Mouse (Mus musculus) kidney, adult 18-20 months (tissue): ENCODE data around the gene Rslcan18.
"Not testable (repeated sequence)": the region's sequence is repeated elsewhere in the genome, so short reads cannot be mapped to it uniquely, and the experiment has no call there.

ENCODE experiments used
- DNase-seq: peaks from one replicate; pipeline ENCODE4 v3.0.0; 2021

Gene Rslcan18

DNA sequence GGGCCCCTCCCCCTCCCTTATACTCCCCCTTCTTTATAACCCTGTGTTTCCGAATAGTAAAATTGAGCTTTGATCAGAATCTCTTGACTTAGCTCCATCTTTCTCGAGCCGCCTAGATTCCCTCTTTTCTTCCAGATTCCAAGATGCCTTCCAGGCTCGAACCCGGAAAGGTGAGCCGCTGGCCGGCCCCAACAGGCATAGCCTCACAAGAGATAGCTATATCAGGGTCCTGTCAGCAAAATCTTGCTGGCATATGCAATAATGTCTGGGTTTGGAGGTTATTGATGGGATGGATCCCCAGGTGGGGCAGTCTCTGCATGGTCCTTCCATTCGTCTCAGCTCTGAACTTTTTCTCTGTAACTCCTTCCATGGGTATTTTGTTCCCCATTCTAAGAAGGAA is at the start of gene Rslcan18:
Gene Rslcan18, minus strand, starts transcription at position 101 of the 400 bp plus-strand sequence.
- not testable (repeated sequence) for DNase-seq

DNA sequence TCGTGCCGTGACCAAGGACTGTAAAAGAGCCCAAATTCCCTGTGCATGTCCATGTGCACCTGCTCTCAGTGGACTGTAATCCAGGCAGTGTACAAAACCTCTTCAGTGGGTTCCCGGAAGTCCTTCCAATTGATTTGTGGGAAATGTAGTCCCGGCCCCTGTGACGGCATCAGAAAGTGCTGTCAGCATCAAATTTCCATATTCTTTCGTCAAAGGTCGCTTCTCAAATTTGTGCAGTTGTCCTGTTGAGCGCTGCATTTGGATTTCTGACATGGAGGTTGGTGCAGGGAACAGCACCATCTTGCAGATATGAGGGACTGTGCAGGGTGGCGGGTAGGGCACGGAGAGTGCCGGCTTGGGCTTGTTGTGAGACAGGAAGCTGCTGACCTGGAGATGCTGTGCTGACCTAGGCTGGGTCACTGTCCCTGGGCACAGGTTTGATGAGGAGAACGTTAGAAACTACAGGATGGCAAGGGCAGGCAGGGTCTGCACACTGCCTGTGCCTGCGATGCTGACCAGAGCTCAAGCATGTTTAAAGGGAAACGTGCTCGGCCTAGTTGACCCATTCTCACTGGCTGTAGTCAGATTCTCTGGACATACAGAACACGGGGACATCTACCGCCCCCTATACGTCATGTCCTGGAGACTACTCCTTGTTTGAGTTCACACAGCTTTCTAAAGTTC is 12.1 kb upstream of the Rslcan18 start:
- peak; percentile 87 for DNase-seq

DNA sequence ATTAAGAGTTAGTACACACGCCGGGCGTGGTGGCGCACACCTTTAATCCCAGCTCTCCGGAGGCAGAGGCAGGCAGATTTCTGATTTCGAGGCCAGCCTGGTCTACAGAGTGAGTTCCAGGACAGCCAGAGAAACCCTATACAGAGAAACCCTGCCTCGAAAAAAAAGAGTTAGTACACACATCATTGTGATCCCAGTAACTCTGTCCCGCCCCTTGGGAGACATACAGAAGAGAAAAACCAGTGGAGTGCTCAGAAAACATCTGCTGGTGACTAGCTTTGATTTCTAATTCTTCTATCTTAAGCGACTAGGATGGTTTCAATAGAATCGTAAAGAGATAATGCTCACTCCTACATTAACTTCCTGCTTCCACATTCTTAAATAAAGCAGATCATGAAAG is 11.4 kb upstream of the Rslcan18 start:
- not testable (repeated sequence) for DNase-seq

DNA sequence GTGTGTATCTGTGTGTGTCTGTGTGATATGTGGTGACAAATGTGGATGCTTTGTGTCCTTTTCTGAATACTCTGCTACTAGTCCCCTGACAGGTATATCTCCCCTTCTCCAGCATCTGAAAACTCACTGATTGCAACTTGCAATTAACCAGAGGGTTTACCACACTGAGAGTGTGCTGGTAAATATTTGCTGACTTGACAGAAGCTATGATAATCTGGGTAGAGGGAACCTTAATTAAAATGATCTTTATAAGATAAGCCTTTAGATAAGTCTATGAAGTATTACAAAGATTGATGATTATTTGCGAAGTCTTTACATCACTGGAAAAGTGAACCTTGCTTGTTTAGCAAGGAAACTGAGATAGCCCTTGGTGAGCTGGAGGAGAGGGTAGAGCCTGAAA is 8.4 kb upstream of the Rslcan18 start:
- DNase-seq = no peak

DNA sequence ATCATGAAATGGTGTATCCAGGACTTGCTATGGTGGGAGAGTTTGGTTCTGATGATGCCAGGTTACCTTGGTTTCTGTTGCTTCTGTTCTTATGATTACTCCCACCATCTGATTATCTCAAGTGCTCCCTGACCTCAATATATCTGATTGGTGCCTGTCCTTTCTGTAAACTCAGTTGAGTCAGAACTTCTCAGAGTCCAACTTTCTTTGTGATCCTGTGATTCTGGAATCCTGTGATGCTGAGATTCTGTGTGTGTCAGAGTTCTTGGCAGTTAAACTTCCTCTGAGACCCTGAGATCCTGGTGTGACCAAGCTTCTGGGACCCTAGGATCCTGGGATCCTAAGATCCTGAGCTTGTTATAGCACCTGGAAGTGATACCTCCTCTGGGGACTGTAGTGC is 5.3 kb upstream of the Rslcan18 start, which contains the start of gene Zfp759:
Gene Zfp759, plus strand, starts transcription at position 301 of the 400 bp plus-strand sequence.
- not testable (repeated sequence) for DNase-seq

DNA sequence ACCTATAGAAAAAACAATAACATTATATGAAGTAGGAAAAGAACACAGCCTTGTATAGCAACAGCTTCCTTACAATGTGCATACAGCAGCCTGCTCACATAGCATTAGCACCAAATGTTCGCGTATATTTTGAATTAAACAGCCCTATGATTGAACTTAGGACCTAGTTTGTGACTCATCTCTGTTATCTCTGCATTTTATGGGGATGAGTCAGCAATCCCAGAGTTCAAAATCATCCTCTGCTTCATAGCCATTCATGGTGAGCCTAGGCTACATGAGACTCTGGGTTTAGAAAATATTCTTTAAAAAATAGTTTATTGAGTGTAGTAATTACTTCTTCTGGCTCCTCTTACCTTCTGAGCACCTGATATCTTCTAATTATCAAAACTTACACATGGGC is 2.8 kb downstream of the Rslcan18 start:
- no peak for DNase-seq

DNA sequence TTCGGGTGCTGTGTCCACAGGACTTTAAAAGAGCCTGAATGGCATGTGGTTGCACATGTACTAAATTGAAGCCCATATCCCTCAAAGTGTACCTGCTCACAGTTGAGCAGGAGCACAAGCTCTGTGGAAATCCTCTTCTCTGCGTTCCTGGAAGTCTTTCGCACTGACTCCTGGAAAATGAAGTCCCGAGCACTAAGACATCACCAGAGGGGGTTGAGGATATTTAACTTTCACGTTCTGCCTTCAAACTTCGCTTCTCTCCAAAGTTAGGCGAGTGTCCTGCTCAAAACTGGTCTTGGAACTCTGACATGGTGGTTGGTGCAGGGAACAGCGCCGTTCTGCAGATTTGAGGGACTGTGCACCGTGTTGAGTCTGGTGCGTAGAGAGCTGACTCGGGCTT is 4.0 kb downstream of the Rslcan18 start:
- peak; percentile 33 for DNase-seq

DNA sequence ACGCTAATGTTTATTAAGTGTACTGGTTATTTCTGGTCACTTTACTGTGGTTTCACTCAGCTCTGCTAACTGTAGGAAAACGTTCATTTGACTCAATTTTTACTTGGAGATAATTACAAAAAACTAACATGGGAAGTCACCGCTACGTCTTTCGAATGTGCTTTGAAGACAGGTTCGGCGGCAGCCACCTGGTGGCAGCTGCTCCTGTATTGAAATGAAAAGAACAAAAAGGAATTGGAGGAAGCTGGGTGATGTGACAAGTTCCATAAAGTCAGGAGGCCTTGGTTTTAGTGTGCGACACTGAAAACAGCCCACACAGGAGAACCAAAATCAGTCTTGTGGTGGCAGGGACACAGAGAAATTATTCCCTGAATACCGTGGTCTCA is 7.2 kb downstream of the Rslcan18 start:
- DNase-seq = peak; percentile 68

DNA sequence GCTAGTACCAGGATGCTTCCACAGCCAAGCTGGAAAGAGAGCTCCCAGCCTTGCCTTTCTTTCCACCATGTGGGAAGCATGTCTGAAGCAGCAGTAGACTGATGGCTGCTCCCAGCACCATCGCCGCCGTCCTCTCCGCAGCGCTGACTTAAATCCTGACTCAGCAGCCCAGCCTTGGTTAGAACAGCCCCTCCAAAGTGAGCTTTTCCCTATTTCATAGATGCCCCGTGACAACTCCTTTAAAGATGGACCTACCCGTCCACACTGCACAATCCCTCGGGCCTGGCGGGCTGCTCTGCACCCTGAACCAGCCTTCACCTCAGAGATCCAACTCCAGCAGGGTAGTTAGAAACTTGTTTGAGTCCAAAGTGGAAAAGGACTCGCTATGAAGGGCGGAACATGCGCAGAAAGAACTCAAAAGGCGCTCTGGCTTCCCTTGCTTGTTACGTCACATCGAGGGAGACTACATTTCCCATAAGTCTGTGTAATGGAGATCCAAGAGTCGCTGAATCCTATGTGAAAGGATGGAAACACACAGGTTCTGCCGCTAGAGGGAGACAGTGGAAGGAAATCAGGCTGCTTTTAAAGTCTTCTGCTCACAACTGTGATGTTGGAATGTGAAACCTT is 7.8 kb downstream of the Rslcan18 start, which contains the start of gene Gm28557:
Gene Gm28557, minus strand, starts transcription at position 411 of the 627 bp plus-strand sequence.
- DNase-seq = peak; percentile 90

DNA sequence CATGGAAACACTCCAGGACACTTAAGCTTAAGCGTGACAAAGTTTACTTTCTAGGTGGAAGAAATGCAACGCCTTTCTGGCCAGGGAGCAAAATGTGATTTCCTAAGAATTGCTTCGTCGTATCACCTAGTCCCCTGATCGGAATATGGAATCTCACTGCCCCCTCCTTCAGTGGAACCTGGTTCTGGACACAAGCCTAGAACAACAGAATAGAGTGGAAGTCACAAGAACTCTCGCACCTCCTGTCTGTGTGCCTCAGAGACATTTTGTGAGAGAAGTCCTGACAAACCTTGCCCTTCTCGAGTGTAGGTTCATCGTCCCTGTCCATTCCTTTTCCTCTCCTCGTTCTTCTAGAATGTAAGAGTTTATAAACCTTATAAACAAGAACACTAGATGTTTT is 8.4 kb downstream of the Rslcan18 start:
- no peak for DNase-seq

DNA sequence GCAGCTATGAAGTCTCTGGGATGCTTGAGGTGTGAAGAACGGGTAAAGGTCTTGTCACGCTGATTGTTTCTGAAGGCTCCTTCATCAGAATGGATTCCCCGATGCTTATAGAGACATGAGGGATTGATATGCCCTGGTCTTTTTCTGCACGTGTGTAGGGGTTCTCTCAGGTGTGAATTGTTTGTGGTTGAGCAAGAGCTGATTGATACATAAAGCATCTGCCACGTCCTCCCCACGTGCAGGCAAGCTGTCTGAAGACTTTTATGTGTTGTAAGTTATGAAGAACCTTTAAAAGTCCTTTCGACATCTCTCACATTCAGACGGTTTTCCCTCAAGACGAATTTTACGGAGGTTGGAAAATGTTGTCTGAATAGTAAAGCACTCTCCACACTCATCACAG is 18.2 kb downstream of the Rslcan18 start, which contains the start of gene Zfp708:
Gene Zfp708, minus strand, starts transcription at position 101 of the 400 bp plus-strand sequence.
- no peak for DNase-seq

DNA sequence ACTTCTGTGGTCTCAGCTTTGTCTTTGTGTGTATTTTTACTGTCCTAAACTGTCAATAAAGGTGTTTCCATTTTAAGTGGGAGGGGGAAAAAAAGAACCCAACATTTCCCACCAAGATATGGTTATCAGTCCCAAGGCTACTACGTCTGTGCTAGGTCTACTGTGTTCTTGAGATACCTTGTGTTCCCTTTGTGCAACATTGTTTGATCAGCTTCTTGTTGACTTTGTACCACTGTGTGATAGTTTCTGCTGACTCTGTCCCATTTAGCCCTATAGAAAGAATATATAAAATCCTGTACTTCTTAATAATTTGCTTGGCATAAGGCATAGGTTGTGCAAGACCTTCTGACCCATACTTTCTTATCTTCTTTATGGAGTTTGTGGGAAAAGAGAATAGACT is 25.9 kb downstream of the Rslcan18 start:
- no peak for DNase-seq

DNA sequence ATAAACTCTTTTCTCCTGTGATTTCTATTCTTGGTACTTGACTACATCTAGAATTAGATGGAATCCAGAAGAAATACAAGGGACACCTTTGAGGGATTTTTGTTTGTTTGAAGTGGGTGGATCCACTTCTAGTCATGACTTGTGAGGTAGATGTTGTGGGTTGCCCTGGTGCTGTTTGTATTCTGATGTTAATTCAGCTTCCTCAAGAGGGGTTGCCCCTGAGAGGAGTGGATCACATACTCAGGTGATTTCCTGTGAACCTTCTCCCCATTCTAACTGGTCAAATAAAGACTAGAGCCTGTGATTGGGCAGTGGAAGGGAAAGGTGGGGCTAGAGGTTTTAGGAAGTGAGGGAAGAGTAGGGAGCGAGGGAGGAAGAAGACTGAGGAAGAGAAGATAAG is 34.1 kb downstream of the Rslcan18 start:
- no peak for DNase-seq

DNA sequence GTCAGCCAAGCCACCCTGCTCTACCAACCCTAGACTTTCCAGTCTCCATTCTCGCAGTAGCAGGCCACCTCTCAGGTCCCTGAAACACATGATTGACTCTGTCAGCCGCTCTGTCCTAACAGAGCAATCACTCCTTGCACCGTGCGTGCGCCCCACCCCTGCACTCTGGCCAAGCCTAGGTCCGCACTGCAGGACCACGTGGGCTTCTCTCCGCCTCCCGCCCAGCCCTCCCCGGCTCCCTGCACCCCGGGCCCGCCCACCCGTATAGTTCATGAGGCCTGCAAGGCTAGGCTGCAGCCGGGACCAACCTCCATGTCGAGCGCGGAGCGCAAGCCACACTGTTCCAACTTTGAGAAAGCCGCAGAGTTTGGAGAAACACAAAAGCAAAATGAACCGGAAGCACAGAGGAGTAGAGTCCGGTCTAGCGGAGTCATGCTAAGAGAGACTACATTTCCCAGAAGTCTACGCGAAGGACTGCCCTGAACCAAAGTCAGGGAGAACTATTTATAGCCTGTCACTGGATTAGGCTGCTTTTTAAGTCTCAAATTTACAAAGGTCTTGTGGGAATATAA is 34.8 kb downstream of the Rslcan18 start:
- DNase-seq = peak; percentile 86

DNA sequence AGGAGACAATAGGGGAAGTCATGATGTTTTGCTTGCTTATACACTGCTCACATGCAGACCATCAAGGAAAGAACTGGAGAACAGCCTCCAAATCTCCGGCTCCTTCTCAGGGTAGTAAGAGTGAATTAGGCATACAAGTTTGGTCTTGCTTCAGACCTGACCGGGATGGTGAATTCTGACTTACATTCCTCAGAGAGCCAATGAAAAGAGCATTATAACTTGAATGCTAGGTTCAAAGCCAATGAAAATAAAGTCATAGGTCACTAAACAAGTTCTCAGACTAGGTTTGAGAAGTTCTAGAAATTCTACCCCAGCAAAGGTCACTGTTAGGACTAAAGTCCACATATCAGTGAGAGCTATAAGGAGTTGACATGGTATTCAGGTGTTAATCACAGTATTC is 38.8 kb downstream of the Rslcan18 start:
- DNase-seq = no peak

DNA sequence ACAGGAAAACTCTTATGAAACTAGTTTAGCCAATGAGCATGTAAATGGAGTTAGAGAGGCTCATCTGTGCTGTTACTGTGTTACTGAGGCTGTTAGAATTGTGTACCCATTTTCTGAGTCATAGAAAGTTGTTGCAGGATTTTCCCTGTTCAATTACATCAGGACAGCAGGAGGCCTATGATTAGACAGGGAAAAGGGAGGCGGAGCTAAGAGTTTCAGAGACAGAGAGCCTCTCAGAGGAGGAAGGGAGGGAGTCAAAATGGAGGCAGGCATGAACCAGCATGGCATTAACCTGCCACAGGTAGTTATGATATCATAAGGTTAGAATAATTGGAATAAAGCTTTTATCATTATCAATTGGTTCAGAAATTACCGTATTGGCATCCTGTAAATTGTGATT is 43.3 kb downstream of the Rslcan18 start:
- no peak for DNase-seq

DNA sequence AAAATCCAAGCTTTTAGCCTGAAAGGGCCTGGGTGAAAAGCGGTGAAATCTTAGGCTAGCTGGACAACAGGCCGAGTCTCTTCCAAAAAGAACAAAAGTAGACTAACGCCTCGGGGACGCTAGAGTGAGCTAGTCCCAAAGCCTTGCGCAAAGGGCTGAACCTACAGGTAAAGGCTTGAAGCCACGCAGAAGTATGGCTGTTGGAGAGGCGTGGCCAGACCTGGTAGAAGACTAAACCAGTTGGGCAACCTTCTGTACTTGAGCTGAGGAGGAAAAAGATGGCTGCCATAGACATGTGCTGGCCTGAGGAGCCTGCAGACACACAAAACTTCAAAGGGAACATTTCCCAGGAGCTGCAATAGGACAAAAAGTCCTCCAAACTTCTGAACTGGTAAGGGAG is 50.7 kb downstream of the Rslcan18 start:
- DNase-seq = no peak

DNA sequence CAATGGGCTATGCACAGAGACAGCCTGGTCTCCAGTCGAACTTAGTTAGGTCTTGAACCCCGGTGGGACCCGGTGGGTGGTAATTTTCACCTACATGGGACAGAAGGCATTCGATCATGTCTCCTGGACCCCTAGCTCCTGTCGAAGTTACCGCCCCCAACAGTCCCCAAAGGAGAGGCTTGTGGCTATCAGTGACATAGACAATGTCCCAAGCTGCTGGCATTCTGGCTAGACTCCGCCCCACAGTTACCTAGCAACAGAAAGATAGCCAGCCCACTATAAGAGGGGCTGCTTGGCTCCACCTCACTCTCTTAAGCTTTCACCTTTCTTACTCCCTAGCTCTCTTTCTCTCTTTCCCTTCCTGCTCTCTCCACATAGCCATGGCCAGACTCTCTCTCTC is 53.6 kb downstream of the Rslcan18 start:
- no peak for DNase-seq

DNA sequence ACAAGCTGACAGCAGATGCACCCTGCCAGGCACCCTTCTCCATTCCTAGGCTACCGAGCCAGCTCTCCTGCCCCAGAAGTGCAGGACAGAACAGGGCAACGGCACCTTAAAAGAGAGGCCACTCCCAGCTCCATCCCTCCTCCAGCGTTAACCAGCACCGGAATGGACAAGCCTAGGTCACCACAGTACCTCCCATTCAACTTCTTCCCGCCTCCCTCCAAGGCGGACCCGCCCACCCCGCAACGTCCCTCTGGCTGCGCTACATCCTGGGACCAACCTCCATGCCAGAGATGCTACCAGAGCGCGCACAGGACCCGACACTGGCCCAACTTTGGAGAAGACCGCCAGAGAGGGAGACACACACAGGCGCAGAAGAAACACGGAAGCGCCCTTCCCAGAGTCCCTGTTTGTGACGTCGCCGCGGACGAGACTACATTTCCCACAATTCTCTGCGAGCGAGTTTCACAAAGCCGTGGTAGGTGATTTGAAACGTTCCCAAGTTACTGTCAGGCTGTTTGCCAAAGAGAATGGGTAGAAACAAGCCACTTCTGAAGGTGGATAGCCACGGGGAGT is 55.2 kb downstream of the Rslcan18 start, which contains the start of gene Zfp712:
Gene Zfp712, minus strand, starts transcription at position 385 of the 573 bp plus-strand sequence.
- peak; percentile 96 for DNase-seq

DNA sequence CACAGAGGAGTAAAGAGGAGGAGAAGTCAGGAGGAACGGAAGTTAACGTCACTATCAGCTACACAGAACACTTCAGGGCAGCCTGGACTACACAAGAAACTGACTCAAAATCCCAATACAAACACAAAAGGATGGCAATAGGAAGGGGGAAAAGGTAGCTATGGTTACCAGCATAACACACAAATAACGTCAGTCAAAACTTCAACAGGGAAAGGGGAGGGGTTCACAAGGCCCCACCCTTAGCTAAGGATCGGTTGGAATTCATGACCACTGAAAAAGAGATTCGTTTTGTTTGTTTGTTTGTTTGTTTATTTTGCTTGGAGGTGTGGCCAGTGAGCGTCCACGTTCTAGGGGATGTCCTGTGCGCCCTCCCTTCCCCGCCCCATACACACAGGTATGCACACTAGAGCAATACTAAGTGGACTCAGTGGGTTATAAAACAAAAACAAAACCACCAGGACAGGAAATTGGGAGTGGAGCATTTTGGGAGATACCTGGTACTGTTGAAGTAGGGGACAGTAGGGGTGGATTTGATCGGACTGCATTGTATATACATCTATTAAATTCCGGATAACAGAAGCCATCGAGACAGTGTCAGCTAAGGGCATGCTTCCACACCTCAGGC is 55.8 kb downstream of the Rslcan18 start:
- no peak for DNase-seq
